Mouse (Mus musculus): ENCODE measurements around the gene Xrcc2.

The Xrcc2 gene

DNA sequence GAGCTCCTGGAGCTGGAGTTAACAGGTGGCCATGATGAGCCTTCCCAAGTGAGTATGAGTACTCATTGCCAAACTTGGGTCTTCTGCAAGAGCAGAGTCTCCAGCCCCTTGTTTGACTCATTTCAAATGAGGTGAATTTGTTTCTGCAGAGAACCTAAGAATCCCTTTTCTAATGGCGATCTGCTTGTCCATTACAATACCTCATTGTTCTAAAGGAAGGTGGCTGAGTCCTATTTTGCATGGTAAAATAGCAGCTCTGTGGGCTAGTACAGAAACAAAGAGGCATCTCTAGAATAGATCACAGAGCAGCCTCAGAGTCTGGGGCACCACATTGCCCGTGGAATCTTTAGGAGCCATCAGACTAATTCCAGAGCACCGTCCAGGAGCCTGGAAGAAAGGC is 34.6 kb downstream of the Xrcc2 start:
- DNase-seq (ENCODE audit: low read depth, low spot score), result no peak

DNA sequence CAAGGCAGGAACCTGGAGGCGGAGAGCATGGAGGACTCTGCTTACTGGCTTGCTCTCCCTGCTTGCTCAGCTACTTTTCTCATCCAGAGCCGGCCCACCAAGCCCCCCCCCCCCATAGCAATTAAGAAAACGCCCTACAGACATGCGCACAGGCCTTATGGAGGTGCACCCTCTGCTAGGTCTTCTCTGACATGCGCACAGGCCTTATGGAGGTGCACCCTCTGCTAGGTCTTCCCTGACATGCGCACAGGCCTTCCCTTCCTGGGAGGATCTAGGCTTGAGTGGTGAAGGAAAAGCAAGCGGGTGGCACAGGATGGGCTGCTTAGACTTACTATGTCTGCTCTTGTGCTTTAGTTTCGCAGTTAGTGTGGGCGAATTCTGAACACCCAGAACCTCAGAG is 37.3 kb downstream of the Xrcc2 start:
- no peak for DNase-seq (ENCODE audit: low read depth, low spot score)

DNA sequence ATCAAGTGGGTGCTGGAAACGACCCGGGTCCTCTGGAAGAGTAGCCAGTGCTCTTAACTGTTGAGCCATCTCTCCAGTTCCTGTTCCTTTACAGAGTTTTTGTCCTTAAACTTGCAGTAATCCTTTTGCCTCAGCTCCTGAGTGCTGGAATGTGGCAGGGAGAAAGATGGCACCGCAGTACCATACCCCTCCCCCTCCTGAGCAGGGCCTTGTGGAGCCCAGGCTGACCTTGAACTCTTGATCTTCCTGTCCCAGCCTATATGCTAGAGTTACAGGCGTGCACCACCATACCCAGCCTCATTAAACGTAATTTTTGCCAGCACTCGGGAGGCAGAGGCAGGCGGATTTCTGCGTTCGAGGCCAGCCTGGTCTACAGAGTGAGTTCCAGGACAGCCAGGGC is 38.9 kb downstream of the Xrcc2 start:
- DNase-seq (ENCODE audit: low read depth, low spot score), result no peak

DNA sequence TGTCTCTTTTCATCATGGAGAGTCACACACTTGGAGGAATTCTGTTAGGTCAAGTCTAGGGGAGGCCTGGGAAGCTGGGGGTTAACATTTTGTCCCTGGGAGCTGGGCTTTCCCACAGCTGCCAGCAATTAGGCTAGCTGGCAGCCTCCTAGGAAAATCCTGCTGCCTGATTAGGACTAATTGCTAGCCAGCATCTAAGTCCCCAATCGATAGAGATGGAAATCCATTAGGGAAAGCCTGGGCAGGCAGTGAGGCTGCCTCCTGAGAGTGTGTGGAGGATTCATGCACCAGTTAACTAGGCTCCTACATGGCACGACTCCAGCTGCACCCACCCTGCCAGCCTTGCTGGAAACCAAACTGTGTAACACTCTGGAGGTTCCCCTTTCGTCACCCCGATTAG is 39.5 kb downstream of the Xrcc2 start:
- DNase-seq (ENCODE audit: low read depth, low spot score), result no peak

DNA sequence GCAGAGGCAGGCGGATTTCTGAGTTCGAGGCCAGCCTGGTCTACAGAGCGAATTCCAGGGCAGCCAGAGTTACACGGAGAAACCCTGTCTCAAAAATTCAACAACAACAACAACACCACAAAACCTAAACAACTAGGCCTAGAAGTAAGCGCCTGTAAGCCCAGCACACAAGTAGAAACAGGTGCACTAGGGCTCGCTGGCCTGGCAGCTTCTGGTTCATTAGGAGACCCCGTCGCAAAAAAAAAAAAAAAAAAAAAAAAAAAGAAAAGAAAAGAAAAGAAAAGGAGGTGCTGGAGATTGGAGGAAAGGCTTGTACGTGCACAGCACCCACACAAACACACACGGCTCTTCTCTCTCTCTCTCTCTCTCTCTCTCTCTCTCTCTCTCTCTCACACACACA is 40.1 kb downstream of the Xrcc2 start:
- DNase-seq (ENCODE audit: low read depth, low spot score), result no peak

DNA sequence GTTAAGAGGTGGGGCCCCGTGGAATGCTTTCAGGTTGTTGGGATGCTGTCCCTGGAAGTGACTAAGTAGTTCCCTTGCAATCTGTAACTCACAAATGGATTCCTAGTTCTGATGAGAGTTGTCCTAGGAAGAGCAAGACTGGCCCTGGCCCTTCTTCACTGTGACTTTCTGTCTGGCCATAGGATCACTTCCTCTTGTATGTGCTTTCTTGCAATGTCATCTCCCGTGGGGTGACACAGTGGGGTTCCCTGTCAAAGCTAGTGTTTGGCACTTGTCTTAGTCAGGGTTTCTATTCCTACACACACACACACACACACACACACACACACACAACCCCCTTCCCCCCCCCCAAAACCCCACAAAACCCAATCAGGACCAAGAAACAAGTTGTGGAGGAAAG is 42.5 kb downstream of the Xrcc2 start:
- DNase-seq (ENCODE audit: low read depth, low spot score), result no peak

DNA sequence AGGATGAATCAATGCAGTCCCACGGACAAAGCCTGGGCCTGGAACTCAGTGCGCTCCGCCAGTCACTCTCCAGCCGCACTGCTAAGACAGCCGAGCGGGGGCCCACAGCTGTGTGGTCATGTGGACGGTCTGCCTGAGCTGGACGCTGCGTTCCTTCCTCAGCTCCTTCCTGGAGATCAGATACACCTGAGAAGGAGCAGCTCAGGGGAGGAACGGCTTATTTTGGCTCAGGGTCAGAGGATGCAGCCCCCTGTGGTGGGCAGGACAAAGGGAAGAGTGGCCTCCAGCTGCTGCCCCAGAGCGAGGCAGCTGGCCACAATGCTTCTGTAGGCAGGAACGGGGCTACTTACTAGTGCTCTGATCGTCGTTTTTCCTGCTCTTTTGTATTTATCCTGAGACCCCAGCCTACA is 51.0 kb downstream of the Xrcc2 start:
- DNase-seq (ENCODE audit: low read depth, low spot score), result no peak

DNA sequence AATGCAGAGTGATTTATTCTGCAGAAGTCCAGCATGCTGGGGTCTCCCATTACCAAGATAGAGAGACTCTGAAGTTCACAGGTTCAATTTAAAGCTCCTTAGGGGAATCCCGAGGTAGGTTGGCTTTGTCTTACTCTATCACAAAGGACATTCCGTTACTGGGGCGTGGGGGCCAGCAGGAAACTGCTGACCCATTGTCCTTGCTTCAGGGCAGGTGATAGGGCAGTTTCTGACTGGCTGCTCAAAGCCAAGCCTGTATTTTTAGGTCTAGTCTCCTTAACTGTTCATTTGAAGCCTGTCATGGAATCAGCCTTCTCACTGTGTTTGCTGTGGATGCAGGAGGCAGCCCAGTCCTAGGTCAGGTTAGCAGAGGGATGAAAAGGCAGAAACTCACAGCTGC is 52.2 kb downstream of the Xrcc2 start:
- DNase-seq (ENCODE audit: low read depth, low spot score), result no peak

DNA sequence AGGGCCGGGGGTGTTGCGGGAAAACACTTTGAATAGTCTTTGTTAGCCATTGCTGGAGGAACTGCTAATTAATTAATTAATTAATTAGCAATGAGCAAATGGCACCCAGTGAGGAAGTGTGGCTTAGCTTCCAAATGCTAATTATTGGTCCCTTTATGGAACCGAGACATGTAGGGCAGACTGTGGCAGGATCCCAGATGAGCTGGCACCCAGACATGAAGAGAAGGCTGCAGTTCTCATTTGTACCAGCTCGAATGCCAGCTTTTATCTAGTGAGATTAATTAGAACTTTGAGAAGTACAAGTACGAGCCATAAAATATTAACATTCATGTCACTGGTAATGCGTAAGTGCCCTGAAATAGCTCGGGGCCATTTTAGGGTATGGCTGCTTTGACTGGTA is 53.2 kb downstream of the Xrcc2 start:
- DNase-seq (ENCODE audit: low read depth, low spot score), result no peak

DNA sequence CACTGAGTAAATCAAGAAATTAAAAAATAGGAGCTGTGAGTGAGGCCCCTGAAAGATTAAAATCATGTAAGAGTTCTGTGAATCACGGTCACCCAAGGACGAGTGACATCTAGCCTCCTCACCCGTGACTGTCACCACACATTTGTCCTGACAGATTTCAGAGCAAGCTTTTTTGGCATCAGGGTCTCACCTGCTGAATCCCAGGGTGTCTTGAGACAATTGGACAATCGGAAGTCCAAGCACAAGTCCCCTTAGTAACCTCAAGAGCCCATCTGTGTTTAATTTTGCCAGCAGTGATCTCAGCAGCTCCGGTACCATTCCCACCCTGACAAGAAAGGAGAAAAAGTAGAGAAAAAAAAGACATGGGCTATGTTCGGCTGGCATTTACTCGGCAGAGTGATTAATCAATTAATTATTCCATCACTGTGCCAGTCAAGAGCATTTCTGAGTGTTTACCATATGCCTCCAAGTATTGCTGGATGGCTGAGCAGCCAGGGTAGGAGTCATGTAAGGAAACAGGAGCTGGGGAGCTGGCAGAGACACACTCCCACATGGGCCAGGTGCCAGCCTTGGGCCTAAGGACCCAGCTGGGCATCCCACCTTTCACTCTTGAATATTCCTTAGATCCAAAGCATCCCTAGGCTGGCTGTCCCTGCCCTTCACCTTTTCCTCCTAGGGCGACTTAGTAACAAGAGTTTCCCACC is 59.8 kb downstream of the Xrcc2 start:
- no peak for DNase-seq (ENCODE audit: low read depth, low spot score)

DNA sequence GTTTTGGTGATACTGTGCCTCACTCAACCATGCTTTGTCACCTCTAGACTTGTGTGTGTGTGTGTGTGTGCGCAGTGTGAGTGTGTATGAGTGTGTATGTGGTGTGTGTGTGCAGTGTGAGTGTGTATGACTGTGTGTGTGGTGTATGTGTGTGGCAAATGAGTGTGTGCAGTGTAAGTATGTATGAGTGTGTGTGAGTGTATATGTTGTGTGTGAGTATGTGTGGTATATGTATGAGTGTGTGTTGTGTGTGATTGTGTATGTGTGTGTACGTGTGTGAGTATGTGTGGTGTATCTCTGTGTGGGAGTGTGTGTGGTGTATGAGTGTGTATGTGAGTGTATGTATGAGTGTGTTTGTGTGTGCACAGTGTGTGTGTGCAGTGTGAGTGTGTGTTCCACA is 61.1 kb downstream of the Xrcc2 start:
- DNase-seq (ENCODE audit: low read depth, low spot score), result no peak

DNA sequence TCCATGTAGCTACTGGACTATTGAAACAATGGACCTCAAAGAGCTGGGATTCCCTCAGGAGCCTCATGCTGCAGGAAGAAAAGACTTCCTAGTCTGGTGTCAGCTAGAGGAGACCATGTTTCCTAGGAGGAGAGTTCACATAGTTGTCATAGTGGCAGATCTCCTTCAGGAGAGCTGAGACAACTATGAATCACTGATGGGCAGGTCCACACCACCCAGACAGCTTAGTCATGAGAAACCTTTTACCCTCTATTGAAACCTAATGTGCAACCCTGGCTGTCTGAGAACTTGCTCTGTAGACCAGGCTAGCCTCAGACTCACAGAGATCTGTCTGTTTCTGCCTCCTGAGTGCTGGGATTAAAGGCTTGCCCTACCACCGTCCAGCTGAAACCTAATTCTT is 62.9 kb downstream of the Xrcc2 start:
- DNase-seq (ENCODE audit: low read depth, low spot score), result peak; percentile 56

Data from 3T3-L1 (cell line).